Mouse (Mus musculus) ES-Bruce4 (cell line): ENCODE results near the gene Rnf141.

Source experiments
- CTCF ChIP-seq: IDR thresholded peaks from one replicate; pipeline ENCODE4 v1.8.1; 2011; ENCODE audit warnings: low read depth, low read length
- POLR2A ChIP-seq: IDR thresholded peaks from one replicate; pipeline ENCODE4 v1.8.1; 2011; ENCODE audit warnings: low read length; ENCODE audit not compliant: insufficient read depth

DNA sequence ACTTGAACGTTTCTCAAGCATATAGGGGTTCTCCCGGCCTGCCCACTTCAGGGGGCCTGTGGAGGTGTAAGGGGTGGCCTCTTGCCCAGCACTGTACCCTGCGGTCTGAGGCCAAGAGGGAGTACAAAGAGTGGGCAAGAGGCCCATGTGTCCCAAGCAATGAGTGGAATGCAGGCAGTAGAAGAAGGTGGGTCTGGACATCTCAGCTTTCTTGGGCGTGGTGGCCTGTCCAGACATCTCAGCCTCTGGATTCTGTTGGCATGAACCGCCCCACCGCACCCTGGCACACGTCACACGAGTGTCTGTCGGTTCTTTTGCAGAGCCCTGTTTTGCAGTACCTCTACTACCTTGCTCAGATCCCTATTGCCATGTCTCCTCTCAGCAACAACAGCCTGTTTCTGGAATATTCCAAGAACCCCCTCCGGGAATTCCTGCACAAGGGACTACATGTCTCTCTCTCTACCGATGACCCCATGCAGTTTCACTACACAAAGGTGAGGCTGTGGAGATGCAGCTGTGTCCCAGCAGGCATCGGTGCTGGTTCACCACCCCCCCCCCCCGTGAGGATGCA lies 36.7 kb downstream of the Rnf141 start:
- TF ChIP-seq CTCF (no peak), POLR2A (no peak)
